Mouse (Mus musculus) liver, embryonic 16.5 days (tissue): ENCODE results near the gene Ankrd17. TPM values are rescaled to one million over a fixed set of nuclear protein-coding genes. Genes with fewer than 3 reads are reported as not detected.
"Not testable (repeated sequence)": the region's sequence is repeated elsewhere in the genome, so short reads cannot be mapped to it uniquely, and the experiment has no call there.

Experiments used
- ATAC-seq: fragments of 200-750 bp; cut with Nextera tagmentation; 2 replicates; pipeline ENCODE4 v1.8.0; 2017; ENCODE audit warnings: low read depth, mild to moderate bottlenecking, moderate number of reproducible peaks, moderate library complexity
- H3K27ac ChIP-seq: fragments of 300-500 bp; sonication (generic); 2 replicates; pipeline ENCODE4 v1.5.1; 2014; ENCODE audit warnings: mild to moderate bottlenecking, low read length
- H3K27me3 ChIP-seq: fragments of 300-500 bp; sonication (generic); 2 replicates; pipeline ENCODE4 v1.6.1; 2014; ENCODE audit warnings: low read depth, low read length, mixed read lengths; ENCODE audit not compliant: control insufficient read depth, insufficient read depth
- H3K36me3 ChIP-seq: fragments of 300-500 bp; sonication (generic); 2 replicates; pipeline ENCODE4 v1.6.1; 2014; ENCODE audit warnings: mild to moderate bottlenecking; ENCODE audit not compliant: control insufficient read depth, insufficient read depth
- H3K4me1 ChIP-seq: fragments of 300-500 bp; sonication (generic); 2 replicates; pipeline ENCODE4 v1.6.1; 2014; ENCODE audit warnings: low read depth, low read length, mixed read lengths; ENCODE audit not compliant: control insufficient read depth
- H3K4me2 ChIP-seq: fragments of 300-500 bp; sonication (generic); 2 replicates; pipeline ENCODE4 v1.6.1; 2014; ENCODE audit warnings: low read depth, low read length, mixed read lengths
- H3K4me3 ChIP-seq: fragments of 300-500 bp; sonication (generic); 2 replicates; pipeline ENCODE4 v1.5.1; 2014; ENCODE audit warnings: low read depth, mild to moderate bottlenecking, low read length
- H3K9ac ChIP-seq: fragments of 300-500 bp; sonication (generic); 2 replicates; pipeline ENCODE4 v1.6.1; 2014; ENCODE audit warnings: low read depth, low read length
- H3K9me3 ChIP-seq: fragments of 300-500 bp; sonication (generic); replicated peaks from 2 replicates; pipeline ENCODE4 v1.6.1; 2016; ENCODE audit warnings: low read length; ENCODE audit not compliant: control insufficient read depth
- WGBS: fragments of 180-500 bp; shearing (Covaris S2); extraction: QIAGEN DNeasy Blood & Tissue Kit; methylation state at CpG from one replicate; pipeline ENCODE4 v1.1.7; 2014; ENCODE audit not compliant: insufficient replicate concordance; 5-methylcytosine and 5-hydroxymethylcytosine counted together
- polyA plus RNA-seq: library from polyadenylated mRNA; unstranded; fragments of >200 nt; fragmentation: Nextera tagmentation; extraction: Ambion mirVana; gene quantifications from 2 replicates; pipeline ENCODE4 v1.2.1, GENCODE M21; 2015

Ankrd17 gene
- polyA plus RNA-seq, 1 experiment from 2014 or later = 8.2 TPM

DNA sequence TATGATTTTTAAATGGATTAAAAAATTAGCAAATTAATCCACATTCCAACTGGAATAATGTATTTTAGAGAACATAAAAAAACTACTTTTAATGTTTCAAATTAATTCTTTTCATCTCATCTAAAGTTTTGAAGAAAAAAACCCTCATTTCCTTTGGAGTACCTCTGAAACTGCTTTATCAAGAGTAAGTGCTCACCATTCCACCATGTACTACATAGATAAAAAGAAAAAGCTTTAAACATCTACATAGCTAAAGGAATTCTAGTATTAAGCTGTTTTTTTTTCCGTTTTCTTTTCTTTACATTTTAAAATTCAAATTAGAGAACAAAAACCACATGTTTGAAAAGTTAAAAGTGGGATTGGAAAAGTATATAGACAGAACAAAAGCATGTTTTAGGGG, 86.3 kb downstream of the Ankrd17 start:
- H3K27ac ChIP-seq = no peak overlapping the region
- peak; percentile 54; the same call in 1 of the 2 replicates for ATAC-seq

DNA sequence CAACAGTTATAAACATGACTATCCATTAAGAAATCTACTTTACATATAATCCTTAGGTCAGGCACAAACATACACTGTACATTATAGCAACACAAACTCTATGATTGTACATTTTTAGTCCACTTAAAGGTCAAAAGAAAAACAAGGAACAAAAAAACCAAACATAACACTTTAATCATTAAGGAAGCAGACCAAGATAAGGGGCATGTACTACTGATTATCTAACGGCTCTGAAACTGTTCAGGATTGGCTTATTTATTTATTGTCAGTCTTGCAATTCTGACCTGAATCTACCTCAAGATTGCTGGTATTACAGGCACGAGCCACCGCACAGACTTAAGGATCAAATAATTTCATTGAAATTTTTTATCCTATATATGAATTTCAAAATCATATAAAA, 87.0 kb downstream of the Ankrd17 start:
- Histone ChIP-seq H3K9ac (no peak overlapping the region), H3K4me2 (no peak overlapping the region), H3K4me3 (no peak overlapping the region), H3K27me3 (no peaks in the 10 kb centered on the region), H3K27ac (no peak overlapping the region), H3K36me3 (peaks cover 27% of the 10 kb centered on the region), H3K4me1 (peaks cover 9% of the 10 kb centered on the region), H3K9me3 (no peaks in the 10 kb centered on the region)
- WGBS = 29% methylated on average over 3 of the region's 3 CpGs
- 0 out of 2 replicates have a peak, but pooled peaks have one; percentile 27 for ATAC-seq

More for the DNA sequence above, 86.3 kb downstream of the Ankrd17 start:
- Histone ChIP-seq H3K9ac (no peak overlapping the region), H3K4me3 (no peak overlapping the region), H3K4me1 (peaks cover 6% of the 10 kb centered on the region), H3K27me3 (no peaks in the 10 kb centered on the region), H3K4me2 (no peak overlapping the region), H3K36me3 (peaks cover 29% of the 10 kb centered on the region), H3K9me3 (no peaks in the 10 kb centered on the region)
- WGBS = 25% methylated on average over 1 of the region's 1 CpGs

DNA sequence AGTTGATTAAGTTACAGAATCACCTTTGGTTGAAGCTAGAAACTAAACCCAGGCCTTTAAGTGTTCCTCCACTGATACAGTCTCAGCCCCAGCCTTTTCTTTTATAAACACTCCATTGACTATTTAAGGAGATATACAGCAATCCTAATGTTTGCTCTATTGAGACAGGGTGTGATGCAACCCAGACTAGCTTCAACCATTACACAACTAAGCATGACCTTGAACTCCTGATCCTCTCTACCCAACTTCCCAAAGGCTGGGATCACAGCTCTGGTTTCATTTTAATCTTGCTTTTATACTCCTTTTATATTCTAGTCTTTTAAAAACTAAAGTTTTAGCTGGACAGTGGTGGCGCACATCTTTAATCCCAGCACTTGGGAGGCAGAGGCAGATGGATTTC, 88.9 kb downstream of the Ankrd17 start:
- H3K27ac ChIP-seq = no peak overlapping the region
- H3K4me1 ChIP-seq = peaks cover 9% of the 10 kb centered on the region
- no peaks in the 10 kb centered on the region for H3K9me3 ChIP-seq
- H3K4me2 ChIP-seq = no peak overlapping the region
- 78% methylated on average over 1 of the region's 1 CpGs for WGBS
- H3K27me3 ChIP-seq = no peaks in the 10 kb centered on the region
- no peak overlapping the region for H3K4me3 ChIP-seq
- H3K9ac ChIP-seq = no peak overlapping the region
- ATAC-seq = peak; percentile 72
- H3K36me3 ChIP-seq = peaks cover 16% of the 10 kb centered on the region

DNA sequence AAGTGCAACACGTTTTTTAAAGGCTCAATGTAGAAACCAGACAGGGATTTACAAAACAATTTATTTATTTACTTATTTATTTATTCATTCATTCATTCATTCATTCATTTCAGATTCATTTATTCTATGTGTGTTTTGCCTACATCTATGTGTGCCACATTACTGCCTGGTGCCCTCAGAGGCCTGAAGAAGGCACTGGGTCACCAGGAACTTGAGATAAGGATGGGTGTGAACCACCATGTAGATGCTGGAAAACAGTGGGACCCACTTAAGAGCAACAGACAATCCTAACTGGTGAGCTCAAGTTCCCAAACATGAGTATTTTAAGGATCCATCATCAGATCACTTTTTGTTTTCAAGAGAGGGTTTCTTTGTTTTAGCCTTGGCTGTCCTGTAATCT, 91.6 kb downstream of the Ankrd17 start:
- WGBS = 62% methylated on average over 1 of the region's 1 CpGs
- Histone ChIP-seq H3K9ac (no peak overlapping the region), H3K36me3 (peaks cover 16% of the 10 kb centered on the region), H3K4me2 (no peak overlapping the region), H3K27me3 (no peaks in the 10 kb centered on the region), H3K9me3 (no peaks in the 10 kb centered on the region), H3K4me1 (peaks cover 5% of the 10 kb centered on the region), H3K4me3 (no peak overlapping the region), H3K27ac (no peak overlapping the region)
- ATAC-seq = peak; percentile 73

DNA sequence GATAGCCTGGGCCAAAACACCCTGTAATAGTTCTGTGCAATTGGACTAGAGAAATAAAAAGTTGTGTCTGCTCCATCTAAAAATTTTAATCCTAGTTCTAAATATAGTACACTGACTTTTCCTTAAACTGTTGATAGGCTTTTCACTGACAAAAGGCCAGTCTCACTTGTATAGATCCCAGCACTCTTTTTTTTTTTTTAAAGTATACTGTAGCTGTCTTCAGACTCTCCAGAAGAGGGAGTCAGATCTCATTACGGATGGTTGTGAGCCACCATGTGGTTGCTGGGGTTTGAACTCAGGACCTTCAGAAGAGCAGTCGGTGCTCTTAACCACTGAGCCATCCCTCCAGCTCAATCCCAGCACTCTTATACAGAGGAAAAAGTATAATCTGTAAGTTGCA, 104.1 kb downstream of the Ankrd17 start:
- 68% methylated on average over 2 of the region's 2 CpGs for WGBS
- H3K4me1 ChIP-seq, H3K9me3 ChIP-seq, H3K4me3 ChIP-seq, H3K9ac ChIP-seq, ATAC-seq, H3K27me3 ChIP-seq, H3K4me2 ChIP-seq, H3K27ac ChIP-seq: not testable (repeated sequence)
- peaks cover 41% of the 10 kb centered on the region for H3K36me3 ChIP-seq

DNA sequence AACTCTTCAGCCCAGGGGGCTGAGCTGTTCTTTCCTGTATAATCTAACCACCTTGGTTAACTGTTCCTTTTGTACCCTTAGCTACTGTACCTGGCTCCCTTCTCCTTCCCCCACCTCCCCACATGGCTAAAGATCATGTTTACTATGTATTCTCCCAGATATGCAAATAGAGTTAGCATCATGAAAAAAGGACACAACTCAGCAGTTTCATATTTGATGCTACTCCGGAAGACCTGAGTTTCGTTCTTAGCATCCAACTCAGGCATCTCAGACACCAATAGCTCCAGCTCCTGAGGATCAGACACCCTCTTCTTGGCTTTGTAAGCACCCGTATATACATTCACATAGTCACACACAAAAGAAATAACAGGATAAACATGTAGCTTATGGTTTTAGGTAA, 109.4 kb downstream of the Ankrd17 start:
- no peak overlapping the region for H3K9ac ChIP-seq
- no peak overlapping the region for H3K4me3 ChIP-seq
- no peak overlapping the region for H3K4me2 ChIP-seq
- no peaks in the 10 kb centered on the region for H3K4me1 ChIP-seq
- no peak for ATAC-seq
- no peaks in the 10 kb centered on the region for H3K27me3 ChIP-seq
- H3K27ac ChIP-seq = no peak overlapping the region
- no peaks in the 10 kb centered on the region for H3K9me3 ChIP-seq
- 85% methylated on average over 3 of the region's 3 CpGs for WGBS
- peaks cover 51% of the 10 kb centered on the region for H3K36me3 ChIP-seq

DNA sequence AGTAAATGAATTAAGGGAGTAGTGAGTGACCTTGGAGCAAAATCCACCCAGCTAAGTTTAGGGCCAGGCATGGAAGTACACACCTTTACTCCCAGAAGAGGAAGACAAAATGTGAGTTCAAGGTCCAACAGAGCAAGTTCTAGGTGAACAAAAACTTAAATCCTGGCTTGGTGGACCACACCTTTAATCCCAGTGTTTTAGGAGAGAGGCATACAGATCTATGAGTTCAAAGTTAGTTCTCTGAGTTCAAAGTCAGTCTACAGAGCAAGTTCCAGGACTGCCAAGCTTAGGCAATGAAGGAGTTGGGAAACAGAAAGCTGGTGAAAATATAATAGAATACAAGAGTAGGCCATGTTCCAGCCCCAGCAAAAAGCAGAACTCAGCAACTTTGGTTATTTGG, 118.9 kb downstream of the Ankrd17 start:
- no peak overlapping the region for H3K4me2 ChIP-seq
- H3K27ac ChIP-seq = no peak overlapping the region
- no peaks in the 10 kb centered on the region for H3K9me3 ChIP-seq
- H3K4me1 ChIP-seq = peaks cover 5% of the 10 kb centered on the region
- no peak overlapping the region for H3K4me3 ChIP-seq
- 0 out of 2 replicates have a peak, but pooled peaks have one; percentile 30 for ATAC-seq
- peaks cover 30% of the 10 kb centered on the region for H3K36me3 ChIP-seq
- no peak overlapping the region for H3K9ac ChIP-seq
- no peaks in the 10 kb centered on the region for H3K27me3 ChIP-seq

DNA sequence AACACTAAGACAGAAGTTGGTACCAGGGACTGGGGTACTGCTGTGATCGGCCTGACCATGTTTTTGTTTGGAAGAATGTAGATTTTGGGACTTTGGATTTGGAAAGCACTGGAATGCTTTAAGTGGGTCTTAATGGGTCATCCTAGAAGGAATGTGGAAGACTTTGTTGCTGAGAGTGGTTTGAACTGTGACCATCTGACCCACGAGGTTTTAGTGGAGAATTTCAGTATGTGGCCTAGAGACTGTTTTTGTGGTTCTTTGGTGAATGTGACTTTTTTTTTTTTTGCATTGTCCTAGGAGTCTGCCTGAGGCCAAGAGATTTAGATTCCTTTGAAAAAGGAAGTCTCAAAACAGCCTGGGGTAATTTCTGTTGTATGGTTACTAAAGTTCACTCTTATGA, 119.4 kb downstream of the Ankrd17 start:
- no peak for ATAC-seq
- Histone ChIP-seq H3K27ac (no peak overlapping the region), H3K27me3 (no peaks in the 10 kb centered on the region), H3K4me2 (no peak overlapping the region), H3K36me3 (peaks cover 29% of the 10 kb centered on the region), H3K4me1 (peaks cover 5% of the 10 kb centered on the region), H3K9ac (no peak overlapping the region), H3K9me3 (no peaks in the 10 kb centered on the region), H3K4me3 (no peak overlapping the region)
- WGBS = 68% methylated on average over 2 of the region's 2 CpGs

DNA sequence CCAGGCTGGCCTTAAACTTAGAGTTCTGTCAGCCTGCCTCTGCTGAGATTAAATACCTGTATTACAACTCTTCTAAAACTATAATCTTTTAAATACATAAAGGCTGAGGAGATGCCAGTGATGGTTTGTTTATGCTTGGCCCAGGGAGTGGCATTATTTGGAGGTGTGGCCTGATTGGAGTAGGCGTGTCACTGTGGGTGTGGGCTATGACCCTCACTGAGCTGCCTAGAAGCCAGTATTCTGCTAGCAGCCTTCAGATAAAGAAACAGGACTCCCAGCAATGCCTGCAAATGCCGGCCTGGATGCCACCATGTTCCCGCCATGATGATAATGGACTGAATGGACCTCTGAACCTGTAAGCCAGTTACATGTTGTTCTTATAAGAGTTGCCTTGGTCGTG, 119.8 kb downstream of the Ankrd17 start:
- no peaks in the 10 kb centered on the region for H3K9me3 ChIP-seq
- no peaks in the 10 kb centered on the region for H3K27me3 ChIP-seq
- peaks cover 29% of the 10 kb centered on the region for H3K36me3 ChIP-seq
- no peak overlapping the region for H3K4me2 ChIP-seq
- no peak overlapping the region for H3K4me3 ChIP-seq
- H3K27ac ChIP-seq = no peak overlapping the region
- H3K4me1 ChIP-seq = peaks cover 5% of the 10 kb centered on the region
- ATAC-seq = peak; percentile 90
- H3K9ac ChIP-seq = no peak overlapping the region
- 64% methylated on average over 4 of the region's 4 CpGs for WGBS
